Mouse (Mus musculus) kidney, embryonic 16.5 days (tissue): ENCODE data around the gene Serpina7. TPM values are rescaled to one million over a fixed set of nuclear protein-coding genes. Genes with fewer than 3 reads are reported as not detected.

Source experiments
- ATAC-seq: fragments of 200-750 bp; cut with Nextera tagmentation; 2 replicates; pipeline ENCODE4 v1.8.0; 2017; ENCODE audit warnings: moderate TSS enrichment; ENCODE audit not compliant: low FRiP score, low TSS enrichment
- H3K27ac ChIP-seq: fragments of 300-500 bp; sonication (generic); 2 replicates; pipeline ENCODE4 v1.5.1; 2014; ENCODE audit warnings: low read length
- H3K27me3 ChIP-seq: fragments of 300-500 bp; sonication (generic); 2 replicates; pipeline ENCODE4 v1.6.1; 2014; ENCODE audit warnings: low read length, control low read depth, mixed read lengths; ENCODE audit not compliant: insufficient read depth
- H3K36me3 ChIP-seq: fragments of 300-500 bp; sonication (generic); 2 replicates; pipeline ENCODE4 v1.6.1; 2014; ENCODE audit warnings: low read length, control low read depth, mixed read lengths; ENCODE audit not compliant: insufficient read depth
- H3K4me1 ChIP-seq: fragments of 300-500 bp; sonication (generic); 2 replicates; pipeline ENCODE4 v1.6.1; 2014; ENCODE audit warnings: low read length, control low read depth, mixed read lengths; ENCODE audit not compliant: insufficient read depth
- H3K4me2 ChIP-seq: fragments of 300-500 bp; sonication (generic); replicated peaks from 2 replicates; pipeline ENCODE4 v1.6.1; 2014; ENCODE audit warnings: low read depth, low read length
- H3K4me3 ChIP-seq: fragments of 300-500 bp; sonication (generic); 2 replicates; pipeline ENCODE4 v1.5.1; 2014; ENCODE audit warnings: mild to moderate bottlenecking, low read length
- H3K9ac ChIP-seq: fragments of 300-500 bp; sonication (generic); replicated peaks from 2 replicates; pipeline ENCODE4 v1.6.1; 2014; ENCODE audit warnings: low read length
- H3K9me3 ChIP-seq: fragments of 300-500 bp; sonication (generic); 2 replicates; pipeline ENCODE4 v1.6.1; 2016; ENCODE audit warnings: low read length, control low read depth
- WGBS: fragments of 180-500 bp; shearing (Covaris S2); extraction: QIAGEN DNeasy Blood & Tissue Kit; methylation state at CpG from one replicate; pipeline ENCODE4 v1.1.7; 2014; 5-methylcytosine and 5-hydroxymethylcytosine counted together
- polyA plus RNA-seq: library from polyadenylated mRNA; unstranded; fragments of >200 nt; fragmentation: Nextera tagmentation; extraction: Ambion mirVana; gene quantifications from 2 replicates; pipeline ENCODE4 v1.2.1, GENCODE M21; 2015

Gene Serpina7
- polyA plus RNA-seq, 1 experiment from 2014 or later, result not detected

DNA sequence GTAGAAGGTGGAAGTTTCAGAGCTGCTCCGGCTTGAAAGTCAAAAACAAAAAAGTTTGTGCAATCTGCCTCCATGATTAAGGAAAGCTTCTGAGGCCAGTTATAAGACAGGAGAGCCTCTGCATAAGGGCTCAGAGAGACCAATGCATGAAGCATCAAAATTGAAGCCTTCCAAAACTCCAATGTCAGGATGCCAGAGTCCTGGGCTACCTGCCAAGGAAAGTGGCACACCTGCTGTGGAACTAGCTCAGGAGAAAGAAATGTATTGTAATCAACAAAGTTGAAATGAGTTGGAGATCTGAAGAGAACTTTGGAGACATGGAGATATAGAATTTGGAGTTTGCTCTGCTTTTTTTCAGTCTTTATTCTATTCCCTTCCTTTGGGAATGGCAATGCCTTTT, 47.4 kb downstream of the Serpina7 start:
- H3K4me1 ChIP-seq, result no peaks in the 10 kb centered on the region
- no peak for ATAC-seq
- no peak overlapping the region for H3K9ac ChIP-seq
- no peak overlapping the region for H3K4me2 ChIP-seq
- no peak overlapping the region for H3K4me3 ChIP-seq
- WGBS, result 82% methylated on average over 1 of the region's 1 CpGs
- no peaks in the 10 kb centered on the region; the same call in 1 of the 2 replicates for H3K27me3 ChIP-seq
- no peak overlapping the region for H3K27ac ChIP-seq
- H3K9me3 ChIP-seq, result no peaks in the 10 kb centered on the region
- H3K36me3 ChIP-seq, result no peaks in the 10 kb centered on the region

Other genes starting within 250 kb of the Serpina7 start
- 9.2 and 9.6 TPM in 2 replicates for gene Nrk, start 170.8 kb downstream of the Serpina7 start, polyA plus RNA-seq
- gene 4930513O06Rik, start 1.0 kb upstream of the Serpina7 start, polyA plus RNA-seq, result not detected in 2 replicates
- not detected in 2 replicates for gene 4933428M09Rik, start 94.0 kb upstream of the Serpina7 start, polyA plus RNA-seq
- 12.1 and 16.5 TPM in 2 replicates for gene Mum1l1, start 124.8 kb upstream of the Serpina7 start, polyA plus RNA-seq
- not detected in 2 replicates for gene Trap1a, start 248.4 kb upstream of the Serpina7 start, polyA plus RNA-seq